ENCODE assay signal across 10 mouse cellular contexts in genomic region chr17:25556630-25557354, GRCm38 (mm10). TPM values are rescaled to one million over a fixed set of nuclear protein-coding genes. Genes with fewer than 3 reads are reported as not detected.
DNase-seq lines count a peak whose midpoint lies in the region; ATAC-seq lines count a peak whose summit lies in the region.
"Had no signal": no experiment of that assay in that cellular context is flagged by ENCODE, and none has a peak within 500 bp of the region (broad histone marks: within the 10 kb centered on the region; RNA-seq: fewer than 3 reads in every experiment).

No protein-coding gene starts in this region.

- no peaks in the 10 kb centered on the region for H3K36me3 ChIP-seq in heart, embryonic 15.5 days

- H3K27ac ChIP-seq in heart, embryonic 15.5 days = no peak overlapping the region

- H3K4me2 ChIP-seq in heart, embryonic 15.5 days = peak overlapping the region; percentile 61

- peak overlapping the region; percentile 38 for H3K4me3 ChIP-seq in heart, embryonic 15.5 days

- peaks cover 35% of the 10 kb centered on the region for H3K4me1 ChIP-seq in heart, embryonic 15.5 days (replicated peaks)

- peak; percentile 86 for ATAC-seq in frontal cortex, adult (ENCODE audit: low TSS enrichment)
- ATAC-seq in heart, embryonic 15.5 days (replicated peaks; ENCODE audit: insufficient number of reproducible peaks, insufficient read depth, low FRiP score, low read depth) = no peak

- H3K9ac ChIP-seq in heart, embryonic 15.5 days = peak overlapping the region; percentile 33; the same call in 1 of the 2 replicates

- H3K27me3 ChIP-seq in heart, embryonic 15.5 days = peaks cover 12% of the 10 kb centered on the region

- no peak for DNase-seq in frontal cortex, adult 2 months (ENCODE audit: extremely low spot score in 1 of 2, low spot score in 1 of 2)
- DNase-seq in R1 (ENCODE audit: low read depth, low spot score) = peak; percentile 13
- peak; percentile 73 to 74 for DNase-seq in left cerebral cortex, postnatal 10 days (ENCODE audit: extremely low spot score in 1 of 2, low spot score in 2 of 2)
- peak; percentile 65 for DNase-seq in retina, postnatal 1 day
- no peak for DNase-seq in adrenal gland, postnatal 10 days
- no peak for DNase-seq in gastrocnemius, postnatal 36 days

- WGBS in heart, embryonic 15.5 days = 14% methylated on average over 21 of the region's 21 CpGs

- intact Hi-C loops in left cerebral cortex, postnatal 10 days (cut with DNase I) = loop anchor here (5.0 kb wide), 1 partner anchor 39 kb away; no protein-coding TSS in a partner anchor
- intact Hi-C loops in gastrocnemius, postnatal 36 days (cut with DNase I) = no loop called here

- no peaks in the 10 kb centered on the region for H3K9me3 ChIP-seq in heart, embryonic 15.5 days (replicated peaks)

RNA-seq across cellular contexts. Expression of gene Sox8, which starts 13.7 kb away (rescaled TPM):
- polyA plus RNA-seq in frontal cortex, adult 2 months (2012; rRNA removed) = 41.2 and 43.2 TPM in 2 replicates
- polyA plus RNA-seq in heart, embryonic 15.5 days (2015; fragmentation: Nextera tagmentation; extraction: Ambion mirVana) = 0.73 and 1.5 TPM in 2 replicates
- total RNA-seq in left cerebral cortex, postnatal 10 days (2021) = 10 to 100 TPM; 45.3 to 56.2 TPM
- 1 to 10 TPM; 1.7 to 2.4 TPM for total RNA-seq in adrenal gland, postnatal 10 days (2021)
- 1 to 10 TPM; 1.9 to 2.0 TPM for total RNA-seq in gastrocnemius, postnatal 36 days (2021)

RNA-seq across cellular contexts. Expression of gene Lmf1, which starts 22.1 kb away (rescaled TPM):
- polyA plus RNA-seq in frontal cortex, adult 2 months (2012; rRNA removed) = 17.1 and 18.3 TPM in 2 replicates
- polyA plus RNA-seq in heart, embryonic 15.5 days (2015; fragmentation: Nextera tagmentation; extraction: Ambion mirVana) = 33.0 and 34.7 TPM in 2 replicates
- total RNA-seq in left cerebral cortex, postnatal 10 days (2021) = 10 to 100 TPM; 22.2 to 23.4 TPM
- 10 to 100 TPM; 35.8 to 44.3 TPM for total RNA-seq in adrenal gland, postnatal 10 days (2021)
- 10 to 100 TPM; 13.1 to 13.9 TPM for total RNA-seq in gastrocnemius, postnatal 36 days (2021)

RNA-seq across cellular contexts. Expression of gene Sstr5, which starts 59.7 kb away (rescaled TPM):
- 0.08 and 0.11 TPM in 2 replicates for polyA plus RNA-seq in frontal cortex, adult 2 months (2012; rRNA removed)
- polyA plus RNA-seq in heart, embryonic 15.5 days (2015; fragmentation: Nextera tagmentation; extraction: Ambion mirVana) = 0.06 and 0.20 TPM in 2 replicates
- total RNA-seq in left cerebral cortex, postnatal 10 days (2021) = under 1 TPM; 0.34 to 0.55 TPM
- total RNA-seq in adrenal gland, postnatal 10 days (2021) = under 1 TPM in 1 of 2 experiments, not detected in 1; 0.15 TPM
- not detected for total RNA-seq in gastrocnemius, postnatal 36 days (2021)
- total RNA-seq: common myeloid progenitor, adult 5-6 weeks had no signal
- polyA plus RNA-seq: liver, embryonic 16.5 days had no signal

Comparison
In these comparisons a context has a peak if more than half of its experiments do, and no peak if none do; other contexts are left out.
1. DNase-seq: peak in R1 (single experiment), left cerebral cortex, postnatal 10 days (2 of 2) and retina, postnatal 1 day (single experiment); none in frontal cortex, adult 2 months (0 of 2), adrenal gland, postnatal 10 days (single experiment) and gastrocnemius, postnatal 36 days (0 of 2).
2. RNA of gene Sox8, which starts 13.7 kb away (total RNA-seq): 45.3 to 56.2 TPM in left cerebral cortex, postnatal 10 days; 1.7 to 2.4 TPM in adrenal gland, postnatal 10 days and 1.9 to 2.0 TPM in gastrocnemius, postnatal 36 days; every median in the first group is over 10 times any median in the second.